Mouse (Mus musculus): ENCODE measurements around the gene Pfas.

DNA sequence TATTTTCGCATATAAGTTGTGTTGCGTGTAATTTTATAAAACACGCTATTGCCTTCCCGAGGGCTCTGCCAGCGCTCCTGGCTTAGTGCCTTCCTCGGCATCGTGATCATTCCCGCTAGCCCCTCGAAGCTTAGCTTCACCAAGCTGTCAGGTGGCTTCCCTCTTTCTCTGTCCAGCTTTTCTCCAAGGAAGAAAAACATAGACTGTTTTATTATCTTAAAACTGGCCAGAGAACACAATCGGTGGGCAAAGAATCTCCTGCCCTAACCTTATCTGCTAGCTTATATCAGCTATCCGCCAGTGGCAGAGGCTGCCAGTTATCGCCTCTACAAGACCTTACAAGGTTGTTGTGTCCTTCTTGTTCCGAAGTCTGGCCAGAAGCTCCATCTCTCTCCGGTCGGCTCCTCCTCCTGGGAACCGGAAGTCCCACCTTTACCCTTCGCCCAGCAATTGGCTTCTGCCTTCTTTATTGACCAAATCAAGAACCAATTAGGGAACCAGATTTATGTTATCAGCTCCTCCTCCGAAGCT lies 3.9 kb upstream of the Pfas start:
- no peak for TF ChIP-seq CTCF (IDR thresholded peaks at IDR 0.05; ENCODE audit: borderline replicate concordance, insufficient read depth, low read length)
- peak; percentile 96 for TF ChIP-seq POLR2A (IDR thresholded peaks at IDR 0.05; ENCODE audit: low read depth, low read length)
